Mouse (Mus musculus) small intestine, adult 2 months (tissue): ENCODE measurements around the gene Tap2. TPM values are rescaled to one million over a fixed set of nuclear protein-coding genes. Genes with fewer than 3 reads are reported as not detected.

Source experiments
- H3K27ac ChIP-seq: fragments of 200-500 bp; 2 replicates; pipeline ENCODE4 v1.5.1; 2012; ENCODE audit warnings: low read depth, low read length, control low read depth, inconsistent platforms; ENCODE audit not compliant: insufficient read depth
- H3K27me3 ChIP-seq: fragments of 200-500 bp; 2 replicates; pipeline ENCODE4 v1.6.1; 2012; ENCODE audit warnings: mild to moderate bottlenecking, moderate library complexity, low read length, inconsistent platforms; ENCODE audit not compliant: control insufficient read depth, insufficient read depth
- H3K36me3 ChIP-seq: fragments of 200-500 bp; 2 replicates; pipeline ENCODE4 v1.6.1; 2012; ENCODE audit warnings: mild to moderate bottlenecking, low read length, control low read depth, inconsistent platforms; ENCODE audit not compliant: control insufficient read depth, insufficient read depth
- H3K4me1 ChIP-seq: fragments of 200-500 bp; 2 replicates; pipeline ENCODE4 v1.6.1; 2012; ENCODE audit warnings: low read length, inconsistent platforms, mixed read lengths; ENCODE audit not compliant: control insufficient read depth, insufficient read depth, insufficient read length
- H3K4me3 ChIP-seq: fragments of 200-500 bp; 2 replicates; pipeline ENCODE4 v1.5.1; 2012; ENCODE audit warnings: low read depth, mild to moderate bottlenecking, control low read depth, inconsistent platforms, low read length, moderate library complexity
- CTCF ChIP-seq: fragments of 200-500 bp; IDR thresholded peaks from 2 replicates; pipeline ENCODE4 v1.5.1; 2012; ENCODE audit warnings: low read depth, mild to moderate bottlenecking, control low read depth, inconsistent platforms, low read length, moderate library complexity, mixed read lengths; ENCODE audit not compliant: insufficient replicate concordance, insufficient read length; ENCODE audit errors: extremely low read depth
- POLR2A ChIP-seq: fragments of 200-500 bp; IDR thresholded peaks from 2 replicates; pipeline ENCODE4 v1.6.1; 2012; ENCODE audit warnings: low read depth, mild to moderate bottlenecking, control low read depth, inconsistent platforms, low read length, moderate library complexity
- WGBS: fragments of 180-500 bp; shearing (Covaris S2); methylation state at CpG from one replicate; pipeline ENCODE4 v1.1.7; 2018; 5-methylcytosine and 5-hydroxymethylcytosine counted together
- polyA plus RNA-seq: library from polyadenylated mRNA; depleted of rRNA; stranded (reverse); fragments of >200 nt; gene quantifications from 2 replicates; pipeline ENCODE4 v1.2.3, GENCODE M21; 2012

Tap2 gene
- polyA plus RNA-seq, 1 experiment: 66.1 TPM

GRCm38 (mm10) chr17:34172528-34172927, 30.8 kb upstream of the Tap2 start:
- WGBS: 97% methylated on average over 5 of the region's 5 CpGs
- H3K4me1 ChIP-seq: no peaks in the 10 kb centered on the region
- no peaks in the 10 kb centered on the region for H3K27me3 ChIP-seq
- no peaks in the 10 kb centered on the region for H3K36me3 ChIP-seq
- H3K4me3 ChIP-seq: no peak overlapping the region
- TF ChIP-seq POLR2A: no peak
- peak; percentile 16; the same call in 1 of the 2 replicates for TF ChIP-seq CTCF
- H3K27ac ChIP-seq: no peak overlapping the region

- no peak overlapping the region for H3K27ac ChIP-seq
- H3K36me3 ChIP-seq: no peaks in the 10 kb centered on the region
Measured at GRCm38 (mm10) chr17:34174075-34174474, 29.3 kb upstream of the Tap2 start.

GRCm38 (mm10) chr17:34177179-34177578, 26.1 kb upstream of the Tap2 start:
- Histone ChIP-seq H3K4me1 (peaks cover 2% of the 10 kb centered on the region; the same call in 1 of the 2 replicates), H3K36me3 (peaks cover 12% of the 10 kb centered on the region), H3K27me3 (no peaks in the 10 kb centered on the region), H3K4me3 (no peak overlapping the region), H3K27ac (no peak overlapping the region)
- 77% methylated on average over 4 of the region's 4 CpGs for WGBS
- TF ChIP-seq CTCF (no peak), POLR2A (no peak)

More at GRCm38 (mm10) chr17:34174075-34174474, 29.3 kb upstream of the Tap2 start:
- no peak for TF ChIP-seq CTCF
- TF ChIP-seq POLR2A: no peak
- H3K4me1 ChIP-seq: no peaks in the 10 kb centered on the region
- H3K27me3 ChIP-seq: no peaks in the 10 kb centered on the region
- WGBS: 48% methylated on average over 1 of the region's 1 CpGs
- H3K4me3 ChIP-seq: no peak overlapping the region

DNA sequence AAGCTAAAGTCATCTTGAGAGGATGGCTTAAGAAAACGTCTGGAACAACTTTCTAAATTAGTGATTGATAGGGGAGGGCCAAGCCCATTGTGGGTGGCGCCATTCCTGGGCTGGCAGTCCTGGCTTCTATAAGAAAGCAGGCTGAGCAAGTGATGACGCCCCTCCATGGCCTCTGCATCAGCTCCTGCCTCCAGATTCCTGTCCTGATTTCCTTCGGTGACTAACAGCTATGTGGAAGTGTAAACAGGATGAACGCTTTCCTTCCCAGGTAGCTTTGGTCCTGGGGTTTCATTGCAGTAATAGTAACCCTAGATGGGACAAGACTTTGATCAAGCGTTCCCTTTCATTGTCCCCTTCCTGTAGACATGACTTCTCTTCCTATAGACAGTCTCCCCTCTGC, 24.3 kb upstream of the Tap2 start:
- H3K4me1 ChIP-seq: peaks cover 7% of the 10 kb centered on the region; the same call in 1 of the 2 replicates
- TF ChIP-seq POLR2A: no peak
- TF ChIP-seq CTCF: no peak
- peaks cover 25% of the 10 kb centered on the region for H3K36me3 ChIP-seq
- 53% methylated on average over 6 of the region's 6 CpGs for WGBS
- no peak overlapping the region for H3K27ac ChIP-seq
- H3K4me3 ChIP-seq: no peak overlapping the region
- no peaks in the 10 kb centered on the region for H3K27me3 ChIP-seq

- Histone ChIP-seq H3K27ac (0 out of 2 replicates have a peak overlapping the region, but pooled peaks have one; percentile 9), H3K4me1 (peaks cover 9% of the 10 kb centered on the region; the same call in 1 of the 2 replicates), H3K27me3 (no peaks in the 10 kb centered on the region), H3K36me3 (peaks cover 27% of the 10 kb centered on the region), H3K4me3 (no peak overlapping the region)
- WGBS: 57% methylated on average over 13 of the region's 13 CpGs
- TF ChIP-seq CTCF: no peak
- no peak for TF ChIP-seq POLR2A
Measured at GRCm38 (mm10) chr17:34179913-34180859, 23.1 kb upstream of the Tap2 start.

GRCm38 (mm10) chr17:34183564-34184219, 19.6 kb upstream of the Tap2 start:
- no peak overlapping the region for H3K4me3 ChIP-seq
- no peak for TF ChIP-seq CTCF
- TF ChIP-seq POLR2A: no peak
- peaks cover 12% of the 10 kb centered on the region; the same call in 1 of the 2 replicates for H3K4me1 ChIP-seq
- 61% methylated on average over 15 of the region's 15 CpGs for WGBS
- no peak overlapping the region for H3K27ac ChIP-seq
- H3K27me3 ChIP-seq: no peaks in the 10 kb centered on the region
- H3K36me3 ChIP-seq: peaks cover 27% of the 10 kb centered on the region

- 93% methylated on average over 9 of the region's 9 CpGs for WGBS
- TF ChIP-seq CTCF (no peak), POLR2A (no peak)
- Histone ChIP-seq H3K4me3 (peak overlapping the region; percentile 78), H3K27ac (no peak overlapping the region), H3K27me3 (no peaks in the 10 kb centered on the region), H3K36me3 (peaks cover 37% of the 10 kb centered on the region), H3K4me1 (peaks cover 26% of the 10 kb centered on the region)
Measured at GRCm38 (mm10) chr17:34185526-34185925, 17.8 kb upstream of the Tap2 start.
